Mouse (Mus musculus) gastrocnemius, postnatal 36 days (tissue): ENCODE measurements around the gene Tmbim6. TPM values are rescaled to one million over a fixed set of nuclear protein-coding genes. Genes with fewer than 3 reads are reported as not detected.

Experiments
- DNase-seq, 2 experiments: peaks; one replicate each; pipeline ENCODE4 v3.0.0; 2022
- intact Hi-C: fragments of 180-260 bp; cut with DNase I; formaldehyde crosslinking; loops from one replicate; pipeline ENCODE4 v1.15.1; 2025
- long read RNA-seq, 2 experiments: library from polyadenylated mRNA; stranded (forward); transcript quantifications; one replicate each; pipeline ENCODE4 v2.0.0; 2021
- total RNA-seq, 2 experiments: library from RNA; stranded (reverse); gene quantifications; 2 replicates each; pipeline ENCODE4 v1.2.3; 2021

Tmbim6 gene
- 100 to 1,000 TPM; 165 to 172 TPM for total RNA-seq
- long read RNA-seq, experiment 1, transcript Tmbim6-202 (10 exons, 944 nt) = minor isoform, 10 of 150 reads
- long read RNA-seq, experiment 1, transcript Tmbim6-201 (10 exons, 2,452 nt) = major isoform, 102 of 150 reads
- long read RNA-seq, experiment 1, partial matches to known transcripts = 7 of 150 reads
- long read RNA-seq, experiment 1, other reads (novel, unspliced or antisense) = 27 of 150 reads
- long read RNA-seq, experiment 2, transcript Tmbim6-201 (10 exons, 2,452 nt) = major isoform, 145 of 191 reads
- long read RNA-seq, experiment 2, transcript Tmbim6-202 (10 exons, 944 nt) = minor isoform, 8 of 191 reads
- long read RNA-seq, experiment 2, partial matches to known transcripts = 3 of 191 reads
- long read RNA-seq, experiment 2, other reads (novel, unspliced or antisense) = 31 of 191 reads

DNA sequence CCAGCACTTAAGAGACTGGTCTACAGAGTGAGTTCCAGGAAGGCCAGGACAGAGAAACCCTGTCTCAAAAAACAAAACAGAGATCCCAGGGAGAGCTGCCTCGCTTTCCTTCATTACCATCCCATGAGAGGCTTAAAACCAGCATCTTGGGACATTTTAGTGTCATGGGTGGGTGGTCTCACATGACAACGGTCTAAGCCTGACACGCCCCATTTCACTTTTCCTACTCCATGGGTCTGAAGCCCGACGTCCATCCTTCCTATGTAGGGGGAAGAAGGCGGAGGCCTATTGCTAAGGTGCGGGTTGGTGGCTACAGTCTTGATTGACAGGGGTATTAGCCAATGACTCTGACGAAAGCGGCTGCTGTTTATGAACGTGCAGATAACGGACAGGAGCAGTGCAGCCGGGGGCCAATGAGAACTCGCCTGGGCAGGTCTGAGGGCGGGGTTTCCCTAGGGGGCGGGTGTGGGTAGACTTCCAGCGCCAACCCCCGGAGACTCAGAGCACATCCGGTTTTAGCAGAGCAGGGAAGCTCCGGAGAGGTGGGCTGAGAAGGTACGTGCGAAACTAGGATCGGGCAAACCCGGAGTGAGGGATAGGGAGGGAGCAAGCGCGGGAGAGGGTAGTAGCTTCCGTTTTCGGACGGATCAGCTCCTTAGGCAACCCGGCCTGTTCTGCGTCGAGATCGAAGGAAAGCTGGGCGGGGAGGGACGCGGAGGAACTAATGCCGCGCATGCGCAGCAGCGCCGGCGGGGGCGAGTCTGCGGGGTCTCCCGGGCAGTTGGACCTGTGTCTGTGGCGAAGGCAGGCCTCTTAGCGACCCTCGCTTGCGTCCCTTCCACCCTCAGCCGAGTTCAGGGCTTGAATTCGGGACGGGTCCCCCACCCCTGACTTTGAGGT lies at the start of gene Tmbim6:
Gene Tmbim6, plus strand, starts transcription at position 397 of the 900 bp plus-strand sequence.
- intact Hi-C loops = no loop called here
- DNase-seq = peak; percentile 98 to 99

DNA sequence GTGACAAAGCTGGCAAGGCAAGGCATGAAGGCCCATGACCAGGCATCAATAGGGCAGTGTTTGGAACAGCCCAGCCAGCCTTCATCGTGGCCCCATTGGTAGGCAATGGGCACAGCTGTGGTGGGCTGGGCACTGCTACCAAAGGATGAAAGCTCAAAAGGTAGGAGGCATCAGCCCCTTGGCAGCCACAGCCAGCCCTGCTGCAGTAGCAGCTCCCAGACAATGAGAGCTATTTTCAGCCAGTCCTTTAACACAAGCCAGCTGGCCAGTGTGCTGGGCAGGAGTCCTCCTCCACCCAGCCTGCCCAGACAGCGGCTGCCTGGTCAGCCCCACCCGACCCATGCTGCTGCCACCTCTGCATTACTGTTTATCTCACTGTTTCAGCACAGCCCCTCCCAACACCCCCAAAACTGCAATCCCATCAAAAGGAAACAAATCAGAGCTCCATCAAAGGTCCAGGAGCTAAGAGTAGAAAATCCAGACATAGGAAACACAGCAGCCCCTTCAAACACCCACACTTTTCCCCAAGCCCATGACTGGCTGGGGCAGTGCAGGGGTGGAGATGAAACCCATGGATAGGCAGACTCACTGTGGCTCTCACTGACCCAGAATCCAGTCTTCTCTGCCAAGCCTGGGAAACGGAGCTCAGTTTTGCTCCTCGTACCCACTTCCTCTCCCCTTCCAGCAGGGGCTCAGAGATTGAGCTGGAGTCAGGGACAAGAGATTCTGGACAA lies 49.1 kb upstream of the Tmbim6 start:
- intact Hi-C loops = no loop called here

DNA sequence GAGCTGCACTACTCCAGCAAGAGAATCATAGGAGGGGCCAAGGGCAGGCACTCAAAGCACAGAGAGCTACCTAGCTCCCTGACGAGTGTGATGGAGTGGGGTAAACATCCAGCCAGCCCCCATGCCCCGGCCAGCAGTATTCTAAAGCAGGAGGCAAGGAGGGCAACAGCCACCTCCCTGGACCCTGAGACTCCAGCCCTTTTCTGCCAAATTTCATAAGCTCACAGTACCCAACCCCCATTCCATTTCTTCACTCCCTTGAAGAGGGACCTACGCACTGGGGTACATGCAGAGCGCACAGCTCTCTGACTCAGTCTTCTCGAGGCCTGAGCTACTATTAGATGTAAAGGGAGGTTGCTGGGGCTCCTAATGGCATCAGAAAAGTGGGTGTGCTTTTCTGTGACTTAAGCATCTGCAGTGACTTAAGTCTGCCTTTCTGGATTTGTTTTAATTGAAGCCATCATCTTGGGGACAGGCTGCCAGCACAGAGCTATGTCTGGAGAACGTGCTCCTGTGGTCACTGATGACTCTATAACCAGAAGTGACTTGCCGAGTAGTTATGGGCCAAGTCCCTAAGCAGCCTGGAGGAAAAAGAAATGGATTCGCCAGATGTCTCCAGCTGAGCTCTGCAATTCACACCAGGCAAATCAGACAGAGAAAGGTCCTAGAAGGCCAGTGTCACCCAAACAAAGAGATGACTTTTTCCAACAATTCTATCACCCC lies 48.4 kb upstream of the Tmbim6 start:
- no peak for DNase-seq
- intact Hi-C loops = no loop called here

More for the DNA sequence above, 49.1 kb upstream of the Tmbim6 start:
- DNase-seq = peak; percentile 50 to 62

DNA sequence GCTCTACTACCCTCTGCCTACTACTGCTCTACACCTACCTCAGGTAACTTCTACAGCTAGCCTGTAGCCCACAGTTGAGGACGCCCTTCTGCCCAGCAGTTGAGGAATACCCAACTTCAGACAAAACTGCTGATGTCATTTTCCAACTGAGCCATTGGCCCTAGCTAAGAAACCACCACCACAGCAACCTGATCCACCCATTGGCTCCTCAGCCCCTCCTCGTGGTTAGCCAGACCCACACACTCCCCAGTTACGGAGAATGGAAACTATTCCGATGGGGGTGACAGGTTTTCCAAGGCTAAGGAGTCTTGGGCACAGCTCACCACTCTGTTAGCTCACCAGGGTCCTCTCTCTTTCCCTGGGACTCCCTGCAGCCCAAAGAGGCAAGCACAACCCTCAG lies 47.7 kb upstream of the Tmbim6 start:
- no peak for DNase-seq
- intact Hi-C loops = no loop called here

DNA sequence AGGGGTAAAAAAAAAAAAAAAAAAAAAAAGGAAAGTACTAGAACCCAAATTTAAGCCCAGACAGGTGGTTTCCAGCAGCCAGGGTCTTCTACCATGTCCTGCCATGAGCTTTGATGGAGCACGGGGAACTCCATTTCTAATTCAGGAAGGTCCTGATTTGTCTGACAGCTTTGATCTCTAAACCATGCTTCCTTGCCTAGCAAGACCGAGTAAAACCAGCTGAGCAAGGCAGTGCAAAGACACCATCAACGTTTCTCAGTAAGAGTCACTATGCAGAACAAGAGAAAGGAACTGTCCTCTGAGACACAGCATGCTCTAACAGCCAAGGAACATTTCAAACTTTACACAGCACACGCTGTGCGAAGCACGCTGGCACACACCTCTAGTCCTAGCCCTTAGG lies 41.1 kb upstream of the Tmbim6 start:
- intact Hi-C loops = no loop called here
- no peak for DNase-seq

DNA sequence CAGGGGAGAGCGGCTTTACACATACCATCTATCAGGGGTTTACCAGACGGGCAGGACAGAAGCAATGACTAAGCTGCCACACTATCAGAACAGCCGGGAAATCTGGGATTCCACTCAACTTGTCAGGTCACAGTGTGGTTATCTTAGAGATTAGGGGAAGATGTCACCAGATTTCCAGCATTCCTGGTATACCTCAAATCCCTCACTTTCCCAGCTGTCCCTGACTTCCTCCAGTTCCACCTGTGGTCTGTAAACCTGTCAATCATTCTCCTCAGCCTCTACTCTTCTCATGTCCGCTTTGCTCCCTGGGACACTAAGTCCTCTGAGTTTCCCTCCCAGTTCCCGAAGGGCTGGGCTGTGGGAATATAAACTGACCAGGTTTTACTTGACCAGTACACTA lies 40.4 kb upstream of the Tmbim6 start:
- DNase-seq = no peak
- intact Hi-C loops = no loop called here

DNA sequence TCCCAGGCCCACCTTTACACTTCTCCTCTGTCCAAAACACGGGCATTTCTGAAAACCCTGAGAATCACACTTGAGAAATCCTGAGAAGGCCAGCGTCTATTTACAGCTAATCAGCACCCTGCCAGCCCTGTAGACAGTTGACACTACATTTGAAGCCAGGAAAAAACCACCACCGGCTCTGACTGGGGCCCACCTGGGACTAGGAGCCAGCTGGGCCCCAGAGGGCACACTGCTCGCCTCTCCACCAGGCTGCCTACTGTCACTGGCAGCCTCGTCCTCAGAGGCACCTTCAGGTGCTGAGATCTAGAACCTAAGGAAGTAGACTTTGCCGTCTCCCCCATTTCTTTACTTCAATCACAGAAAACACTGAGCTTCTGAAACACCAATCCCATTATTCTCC lies 37.0 kb upstream of the Tmbim6 start:
- no peak for DNase-seq
- intact Hi-C loops = no loop called here

DNA sequence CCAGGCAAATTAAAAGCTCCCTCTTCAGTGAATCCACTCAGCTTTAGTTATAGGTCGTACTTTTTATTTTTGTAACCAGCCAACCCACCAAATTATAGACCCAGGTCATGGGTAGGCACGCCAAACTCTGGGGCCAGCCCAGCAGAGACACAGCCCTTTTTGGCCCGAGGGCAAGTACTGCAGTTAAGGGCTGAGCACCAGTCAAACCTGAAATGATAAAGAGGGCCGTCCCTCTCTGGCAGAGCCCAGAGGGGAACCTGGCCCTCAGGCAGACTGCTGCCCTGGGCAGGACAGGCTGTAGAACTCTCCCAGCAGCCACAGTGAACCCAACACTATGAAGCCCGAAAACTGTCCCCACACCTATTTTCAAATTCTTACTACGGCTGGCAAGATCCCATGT lies 36.2 kb upstream of the Tmbim6 start:
- intact Hi-C loops = no loop called here
- DNase-seq = no peak

- DNase-seq = no peak
Measured at GRCm38 (mm10) chr15:99358952-99359351, 33.7 kb upstream of the Tmbim6 start.

GRCm38 (mm10) chr15:99364022-99364530 lies 28.6 kb upstream of the Tmbim6 start:
- intact Hi-C loops = no loop called here
- DNase-seq = no peak

More at GRCm38 (mm10) chr15:99358952-99359351, 33.7 kb upstream of the Tmbim6 start:
- intact Hi-C loops = no loop called here

GRCm38 (mm10) chr15:99364921-99365320 lies 27.8 kb upstream of the Tmbim6 start:
- no peak for DNase-seq
- intact Hi-C loops = no loop called here

- intact Hi-C loops = loop anchor here (2.0 kb wide), 1 partner anchor 42 kb away; no protein-coding TSS in a partner anchor
- no peak for DNase-seq
Measured at GRCm38 (mm10) chr15:99368583-99369266, 24.0 kb upstream of the Tmbim6 start.

GRCm38 (mm10) chr15:99369391-99370171 lies 23.1 kb upstream of the Tmbim6 start:
- DNase-seq = peak in 1 of 2 experiments; percentile 37
- intact Hi-C loops = loop anchor here (1.0 to 2.0 kb wide), 2 partner anchors 43 to 53 kb away; no protein-coding TSS in a partner anchor

GRCm38 (mm10) chr15:99370259-99370691 lies 22.4 kb upstream of the Tmbim6 start, which contains the start of gene Fmnl3:
Gene Fmnl3, minus strand, starts transcription at chr15:99370482.
- peak; percentile 96 to 98 for DNase-seq
- intact Hi-C loops = loop anchor here (1.0 kb wide), 1 partner anchor 54 kb away; no protein-coding TSS in a partner anchor

DNA sequence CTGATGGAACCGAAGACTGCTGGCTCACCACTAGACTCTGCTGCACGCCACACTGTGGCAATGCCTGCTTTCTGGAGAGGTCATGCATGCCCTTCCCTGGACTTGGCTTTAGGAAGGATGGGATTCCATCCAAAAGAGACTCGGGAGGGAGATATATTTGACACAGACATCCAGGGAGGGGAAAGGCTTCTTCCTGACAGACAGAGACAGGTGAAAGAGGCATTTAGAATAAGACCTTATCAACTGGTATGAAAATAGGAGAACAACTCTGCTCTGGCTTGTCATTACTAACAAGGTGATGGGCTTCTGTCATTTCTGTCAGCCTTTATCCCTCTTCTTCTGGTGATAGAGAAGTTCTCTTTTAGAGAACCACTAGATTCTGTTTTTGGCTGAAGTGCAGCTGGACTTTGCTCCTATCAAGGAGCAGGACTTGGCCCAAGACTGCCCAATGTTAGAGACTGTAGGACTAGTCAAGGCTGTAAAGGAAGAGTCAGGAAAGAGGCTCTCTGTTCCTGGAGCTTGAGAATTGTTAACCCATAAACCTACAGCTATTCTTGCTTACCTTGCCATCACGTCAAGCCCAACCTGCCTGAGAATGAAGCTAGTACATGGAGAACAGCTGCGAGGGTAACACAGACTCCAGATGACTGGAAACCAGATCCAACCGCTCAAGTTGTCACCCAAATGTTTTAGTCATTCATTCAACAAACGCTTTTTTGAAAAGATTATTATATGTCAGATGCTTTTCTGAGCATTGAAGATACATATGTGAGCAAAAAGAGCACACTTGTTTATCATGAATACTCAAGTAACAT lies 20.9 kb upstream of the Tmbim6 start:
- intact Hi-C loops = no loop called here
- no peak for DNase-seq

DNA sequence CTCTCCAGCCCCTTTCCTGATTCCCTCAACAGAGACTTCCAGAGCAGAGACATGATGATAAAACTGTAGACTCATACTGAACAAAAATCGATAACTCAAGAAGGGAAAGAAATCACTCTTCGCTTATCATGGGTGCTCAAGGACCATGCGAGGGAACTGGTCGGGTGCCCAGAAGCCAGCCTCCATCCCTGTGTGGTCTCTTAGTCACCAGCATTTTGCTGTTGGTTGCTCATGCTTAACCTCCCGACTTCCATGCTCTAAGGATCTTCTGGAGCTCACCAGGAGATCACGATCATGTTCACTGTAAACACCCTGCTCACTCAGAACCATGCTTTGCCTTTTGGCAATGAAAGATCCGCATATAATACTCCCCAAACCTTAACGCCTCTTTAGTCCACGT lies 19.9 kb upstream of the Tmbim6 start:
- intact Hi-C loops = no loop called here
- no peak for DNase-seq

DNA sequence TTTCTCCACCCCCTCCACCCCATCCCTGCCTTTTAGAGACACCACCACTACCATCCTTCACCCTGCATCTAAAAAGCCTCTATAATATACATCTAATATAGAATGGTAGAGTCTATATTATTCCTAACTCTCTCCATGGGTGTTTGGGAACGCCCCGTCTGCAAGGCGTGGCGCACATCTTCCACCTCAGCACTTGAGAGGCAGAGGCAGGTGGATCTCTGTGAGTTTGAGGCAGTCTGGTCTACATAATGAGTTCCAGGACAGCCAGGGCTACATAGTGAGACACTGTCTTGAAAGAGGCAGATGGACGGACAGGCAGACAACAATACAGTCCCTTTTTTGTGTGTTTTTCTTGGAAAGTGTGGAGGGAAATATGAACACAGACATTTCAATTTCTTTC lies 17.6 kb upstream of the Tmbim6 start:
- intact Hi-C loops = no loop called here

More for the DNA sequence above, 17.6 kb upstream of the Tmbim6 start:
- DNase-seq = no peak
